Mouse (Mus musculus) MEL (cell line): ENCODE data around the gene Wipf1.

Experiments used
- CTCF ChIP-seq, 3 experiments: IDR thresholded peaks in 2 of 3; conservative IDR thresholded peaks in 1 of 3; 2 replicates each; pipeline ENCODE4 v1.5.1; 2011 to 2012; ENCODE audit warnings: low read length in 3 of 3, low read depth in 2 of 3, mild to moderate bottlenecking in 2 of 3, improper control_type of control experiment in 1 of 3, inconsistent platforms in 1 of 3, mixed read lengths in 1 of 3, moderate library complexity in 1 of 3; ENCODE audit not compliant: control insufficient read depth in 1 of 3, insufficient read depth in 1 of 3, poor library complexity in 1 of 3, severe bottlenecking in 1 of 3
- HCFC1 ChIP-seq: IDR thresholded peaks from 2 replicates; pipeline ENCODE4 v1.6.1; 2012; ENCODE audit warnings: low read depth, mild to moderate bottlenecking, inconsistent platforms, low read length, improper control_type of control experiment, moderate library complexity
- ZMIZ1 ChIP-seq: IDR thresholded peaks from 2 replicates; pipeline ENCODE4 v1.6.1; 2012; ENCODE audit warnings: low read depth, mild to moderate bottlenecking, inconsistent platforms, low read length, improper control_type of control experiment, moderate library complexity

GRCm38 (mm10) chr2:73455541-73455940 lies 74.0 kb downstream of the Wipf1 start:
- no peak for TF ChIP-seq HCFC1
- TF ChIP-seq CTCF (IDR thresholded peaks at IDR 0.05 in 2 of 3, conservative IDR thresholded peaks at IDR 0.05 in 1 of 3; ENCODE audit: control insufficient read depth in 1 of 3, insufficient read depth in 1 of 3, low read depth in 2 of 3, low read length in 3 of 3, poor library complexity in 1 of 3, severe bottlenecking in 1 of 3), result no peak
- no peak for TF ChIP-seq ZMIZ1
